Mouse (Mus musculus): ENCODE measurements around the gene Castor2. TPM values are rescaled to one million over a fixed set of nuclear protein-coding genes. Genes with fewer than 3 reads are reported as not detected.

Castor2 gene
- 6.5 and 7.9 TPM in 2 replicates for polyA plus RNA-seq (2012; ENCODE audit: low replicate concordance)

DNA sequence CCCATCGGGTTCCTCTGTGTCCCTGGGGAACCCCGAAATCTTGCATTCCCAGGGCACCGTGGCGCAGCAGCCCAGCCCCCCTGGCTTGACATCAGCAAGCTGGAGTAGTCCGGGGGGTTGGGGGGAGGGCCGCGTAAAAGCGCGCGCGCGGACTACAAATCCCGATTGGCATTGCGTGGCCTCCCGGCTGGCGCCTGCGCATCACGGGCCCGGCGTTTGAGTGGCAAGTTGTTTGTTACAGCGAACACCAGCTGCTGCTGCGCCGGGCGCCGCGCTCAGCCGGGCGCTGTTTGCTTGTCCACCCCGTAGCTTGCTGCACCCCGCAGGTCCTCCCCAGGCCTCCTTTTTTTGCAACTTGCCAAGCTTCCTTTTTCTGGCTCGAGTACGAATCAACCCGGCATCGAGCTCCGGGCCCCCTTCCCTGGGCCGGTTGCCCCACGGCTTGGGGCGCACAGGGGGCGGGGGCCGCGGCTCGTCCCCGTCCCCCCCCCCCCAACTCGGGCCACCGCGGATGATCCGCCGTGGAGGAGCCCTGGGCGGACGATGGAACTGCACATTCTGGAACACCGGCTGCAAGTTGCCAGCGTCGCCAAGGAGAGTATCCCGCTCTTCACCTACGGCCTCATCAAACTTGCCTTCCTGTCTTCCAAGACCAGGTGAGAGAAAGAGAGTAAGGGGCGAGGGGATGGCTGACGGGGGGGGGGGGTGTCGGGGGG is at the start of gene Castor2:
Gene Castor2 (plus strand): TSS at position 216 of the 716 bp plus-strand sequence.

DNA sequence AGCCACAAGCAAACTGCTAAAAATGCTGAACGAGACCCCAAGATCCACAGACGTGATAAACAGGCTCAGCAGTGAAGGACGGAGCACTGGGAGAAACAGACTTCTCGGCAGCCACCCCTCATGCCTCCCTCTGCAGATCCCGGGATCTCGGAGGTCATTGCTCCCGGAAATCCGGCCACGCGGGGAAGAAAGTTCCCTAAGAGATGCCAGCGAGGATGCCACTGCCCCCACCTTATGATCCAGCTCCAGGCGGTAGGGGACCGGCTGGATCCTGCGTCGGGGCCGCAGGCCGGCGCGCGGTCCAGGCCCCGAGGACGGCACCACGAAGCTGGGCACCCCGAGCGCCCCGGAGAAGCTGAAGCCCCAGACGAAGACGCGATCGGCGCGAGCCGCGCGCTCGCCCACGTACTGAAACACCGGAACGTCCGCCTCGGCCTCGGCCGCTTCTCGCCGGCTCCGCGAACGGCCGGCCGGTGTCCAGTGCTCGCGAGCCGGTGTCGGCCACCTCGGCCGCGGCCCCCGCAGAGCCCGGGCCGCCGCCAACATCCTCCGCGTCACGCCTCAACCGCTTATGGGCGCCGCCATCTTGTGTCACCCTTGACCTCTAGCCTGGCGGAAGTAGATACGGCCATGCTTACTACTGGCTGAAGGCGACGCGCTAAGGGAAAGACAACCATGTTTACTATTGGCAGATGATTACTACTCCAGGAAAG is 76.8 kb downstream of the Castor2 start, which contains the start of gene Rcc1l:
Gene Rcc1l (minus strand): TSS at position 606 of the 713 bp plus-strand sequence.

DNA sequence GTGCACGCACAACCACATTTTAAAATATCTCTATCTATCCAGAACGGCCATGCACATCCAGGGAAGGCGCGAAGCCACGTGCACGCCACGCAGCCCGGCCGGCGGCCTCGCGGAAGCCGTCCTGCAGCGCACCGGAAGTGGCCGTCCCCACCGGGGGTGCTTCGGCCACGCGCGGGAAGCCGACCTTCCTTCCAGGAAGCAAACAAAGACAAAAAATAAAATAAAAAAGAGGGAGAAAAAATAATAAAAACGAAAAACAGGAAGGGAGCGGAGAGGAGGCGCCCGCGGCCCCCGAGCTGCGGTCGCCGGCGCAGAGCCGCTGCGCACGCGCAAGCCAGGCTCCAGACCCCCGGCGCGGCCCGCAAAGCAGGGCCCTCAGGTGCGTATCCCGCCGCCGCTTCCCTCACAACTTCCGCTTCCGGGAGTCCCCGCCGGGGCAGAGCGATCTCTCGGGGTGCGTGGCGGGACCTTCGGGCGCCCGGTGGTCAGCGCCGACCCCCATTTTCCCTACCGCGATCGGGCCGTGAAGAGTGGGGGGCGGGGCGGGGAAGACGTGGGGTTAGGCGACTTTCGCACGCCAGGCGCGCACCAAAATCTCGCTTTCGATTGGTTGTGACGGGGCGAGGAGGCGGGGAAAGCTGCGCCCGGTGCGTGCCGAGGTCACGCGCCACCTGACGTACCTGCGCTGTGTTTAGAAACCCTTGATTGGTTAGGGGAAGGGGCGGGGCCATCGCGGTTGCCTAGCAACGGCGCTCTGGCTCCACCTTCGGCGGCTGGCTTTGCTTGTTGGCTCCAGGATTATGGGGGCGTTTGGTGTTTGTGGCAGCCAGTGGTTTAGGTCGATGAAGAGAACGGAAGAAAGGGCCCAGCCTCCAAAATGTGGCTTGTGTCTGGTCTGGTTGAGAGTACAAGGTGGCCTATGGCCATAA is 84.6 kb downstream of the Castor2 start, which contains the start of gene Gtf2ird2:
Gene Gtf2ird2 (plus strand): TSS at position 140 of the 929 bp plus-strand sequence.

Other genes starting within 250 kb of the Castor2 start
- gene Rcc1l, start 77.1 kb downstream of the Castor2 start, polyA plus RNA-seq (2012; ENCODE audit: low replicate concordance): 5.7 and 8.2 TPM in 2 replicates
- gene Gtf2ird2, start 84.3 kb downstream of the Castor2 start, polyA plus RNA-seq (2012; ENCODE audit: low replicate concordance): 10.1 and 13.3 TPM in 2 replicates
- 265 and 477 TPM in 2 replicates for gene Ncf1, start 129.9 kb downstream of the Castor2 start, polyA plus RNA-seq (2012; ENCODE audit: low replicate concordance)
- 94.1 and 397 TPM in 2 replicates for gene Gtf2i, start 215.0 kb downstream of the Castor2 start, polyA plus RNA-seq (2012; ENCODE audit: low replicate concordance)